Mouse (Mus musculus): ENCODE measurements around the gene Entr1. TPM values are rescaled to one million over a fixed set of nuclear protein-coding genes. Genes with fewer than 3 reads are reported as not detected.
"Not testable (repeated sequence)": the region's sequence is repeated elsewhere in the genome, so short reads cannot be mapped to it uniquely, and the experiment has no call there.

The Entr1 gene
- polyA plus RNA-seq, 1 experiment = 306 TPM

GRCm38 (mm10) chr2:26390954-26391353 lies 1.8 kb upstream of the Entr1 start:
- no peak for DNase-seq (ENCODE audit: extremely low spot score in 1 of 2, low spot score in 1 of 2)

DNA sequence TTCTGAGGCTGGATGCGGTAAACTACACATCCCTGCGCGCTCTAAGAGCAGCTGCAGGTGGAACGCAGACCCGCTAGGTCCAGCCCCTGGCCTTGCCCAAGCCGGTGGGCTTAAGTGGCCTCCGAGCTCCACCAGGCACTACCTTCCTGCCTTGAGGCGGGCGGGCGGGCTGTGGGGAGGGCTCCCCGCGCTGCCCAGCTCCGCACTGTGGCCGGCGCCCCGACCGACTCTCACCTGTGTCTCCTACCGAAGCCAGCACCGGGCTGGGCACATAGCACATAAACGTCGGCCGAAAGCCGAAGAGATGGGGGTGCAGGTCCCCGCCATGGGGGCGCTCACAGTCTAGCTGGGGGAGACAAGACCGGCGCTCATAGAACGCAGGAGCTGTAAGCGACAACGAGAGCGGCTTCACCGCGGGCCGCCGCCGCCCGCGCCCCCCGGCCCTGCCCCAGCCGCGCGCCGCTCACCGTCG lies 398 bp downstream of the Entr1 start:
- no peak for DNase-seq (ENCODE audit: extremely low spot score in 1 of 2, low spot score in 1 of 2)

- DNase-seq (ENCODE audit: extremely low spot score in 1 of 2, low spot score in 1 of 2) = no peak
These were observed 1.4 kb downstream of the Entr1 start for GRCm38 (mm10) chr2:26387713-26388112.

DNA sequence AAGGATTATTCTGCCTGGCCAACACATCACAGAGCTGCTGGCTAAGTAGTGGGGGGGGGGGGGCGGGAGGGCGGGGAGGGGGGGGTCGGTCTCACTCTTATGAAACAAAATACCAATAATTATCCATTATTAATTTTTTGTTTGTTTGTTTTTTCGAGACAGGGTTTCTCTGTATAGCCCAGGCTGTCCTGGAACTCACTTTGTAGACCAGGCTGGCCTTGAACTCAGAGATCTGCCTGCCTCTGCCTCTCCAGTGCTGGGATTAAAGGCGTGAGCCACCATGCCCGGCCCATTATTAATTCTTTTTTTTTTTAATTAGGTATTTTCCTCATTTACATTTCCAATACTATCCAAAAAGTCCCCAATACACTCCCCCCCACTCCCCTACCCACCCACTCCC lies 8.2 kb downstream of the Entr1 start:
- DNase-seq (ENCODE audit: extremely low spot score in 1 of 2, low spot score in 1 of 2) = not testable (repeated sequence)

GRCm38 (mm10) chr2:26380131-26380771 lies 8.9 kb downstream of the Entr1 start, which contains the start of gene Snapc4:
Gene Snapc4 (minus strand): TSS chr2:26380653.
- peak; percentile 69 to 90 for DNase-seq (ENCODE audit: extremely low spot score in 1 of 2, low spot score in 1 of 2)

DNA sequence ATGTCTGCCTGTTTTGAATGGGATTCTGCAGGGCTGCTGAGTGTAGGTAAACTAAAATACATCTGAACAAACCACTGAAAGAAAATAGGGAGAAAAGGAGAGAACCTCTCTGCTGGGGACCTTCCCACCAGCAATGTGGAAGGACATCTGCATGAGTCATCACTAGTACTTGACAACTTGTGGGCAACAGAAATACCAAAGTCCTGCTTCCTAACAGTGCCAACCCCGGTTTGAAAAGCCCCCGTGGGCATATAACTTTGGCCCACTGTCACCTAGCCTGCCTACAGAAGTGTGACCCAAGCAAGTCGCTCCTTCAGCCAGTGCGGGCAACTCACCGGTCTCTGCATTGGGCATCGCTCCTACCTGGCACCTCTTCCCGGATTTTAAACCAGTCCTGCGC lies 16.7 kb downstream of the Entr1 start:
- DNase-seq (ENCODE audit: extremely low spot score in 1 of 2, low spot score in 1 of 2) = no peak

DNA sequence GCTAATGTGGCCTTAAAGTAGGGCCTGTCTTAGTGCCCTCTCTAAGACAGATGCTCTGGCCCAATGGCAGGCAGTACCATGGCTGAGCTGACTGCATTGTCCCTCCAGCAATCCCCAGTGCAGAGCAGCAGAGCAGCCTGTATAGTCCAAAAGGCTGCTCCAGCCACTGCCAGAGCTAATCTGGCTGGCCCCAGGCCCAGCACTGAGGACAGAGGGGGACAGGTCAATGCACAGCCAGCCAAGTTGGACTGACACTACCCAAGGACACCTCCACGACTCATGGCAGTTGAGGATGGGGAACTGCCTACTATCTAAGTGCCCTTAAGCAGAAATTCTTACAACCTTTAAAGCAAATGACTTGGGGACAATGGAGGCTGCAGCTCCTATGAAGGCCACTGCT lies 20.5 kb downstream of the Entr1 start:
- DNase-seq (ENCODE audit: extremely low spot score in 1 of 2, low spot score in 1 of 2) = no peak

DNA sequence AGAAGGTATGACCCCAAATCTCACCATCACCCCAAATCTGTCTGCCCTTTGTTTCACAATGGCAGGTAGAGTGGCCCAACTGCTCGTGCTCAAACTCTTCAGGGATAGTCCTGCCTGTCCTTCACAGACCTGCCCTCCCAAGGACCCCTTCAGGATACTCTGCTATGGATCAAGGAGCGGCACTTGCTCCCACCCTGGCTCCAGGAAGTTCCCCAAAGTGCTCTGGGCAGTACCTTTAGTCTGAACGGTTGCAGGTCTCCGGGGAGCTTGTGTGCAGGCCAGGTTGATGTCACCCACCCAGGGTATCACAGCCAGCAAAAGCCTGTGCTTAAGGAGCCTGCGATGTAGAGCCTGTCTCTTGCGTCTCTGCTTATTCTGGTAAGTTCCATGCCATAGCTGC lies 21.2 kb downstream of the Entr1 start:
- no peak for DNase-seq (ENCODE audit: extremely low spot score in 1 of 2, low spot score in 1 of 2)

- no peak for DNase-seq (ENCODE audit: extremely low spot score in 1 of 2, low spot score in 1 of 2)
These were observed 24.2 kb downstream of the Entr1 start for GRCm38 (mm10) chr2:26364738-26365465.

GRCm38 (mm10) chr2:26363481-26363880 lies 25.6 kb downstream of the Entr1 start:
- no peak for DNase-seq (ENCODE audit: extremely low spot score in 1 of 2, low spot score in 1 of 2)

GRCm38 (mm10) chr2:26362991-26363390 lies 26.1 kb downstream of the Entr1 start:
- DNase-seq (ENCODE audit: extremely low spot score in 1 of 2, low spot score in 1 of 2) = no peak

DNA sequence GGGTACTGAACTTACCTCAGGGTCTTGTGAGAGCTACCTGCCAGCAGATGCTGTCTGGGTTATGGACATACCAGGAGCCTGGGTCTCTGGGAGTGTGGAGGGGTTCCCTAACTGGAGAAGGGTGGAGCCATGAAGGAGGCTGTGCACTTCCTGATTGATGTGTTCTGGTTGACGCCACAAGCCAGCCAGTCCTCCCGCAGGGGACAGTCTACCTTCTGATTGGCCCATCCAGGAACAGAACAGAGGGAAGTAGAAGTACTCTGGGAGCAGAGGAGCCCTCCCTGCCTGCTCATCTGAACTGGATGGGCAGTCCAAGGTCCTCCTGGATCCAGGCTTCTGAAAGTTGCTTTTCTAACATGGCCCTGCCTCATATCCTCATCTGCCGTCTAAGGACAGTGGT lies 28.3 kb downstream of the Entr1 start, which contains the start of gene Card9:
Gene Card9 (minus strand): TSS at position 147 of the 400 bp plus-strand sequence.
- no peak for DNase-seq (ENCODE audit: extremely low spot score in 1 of 2, low spot score in 1 of 2)

DNA sequence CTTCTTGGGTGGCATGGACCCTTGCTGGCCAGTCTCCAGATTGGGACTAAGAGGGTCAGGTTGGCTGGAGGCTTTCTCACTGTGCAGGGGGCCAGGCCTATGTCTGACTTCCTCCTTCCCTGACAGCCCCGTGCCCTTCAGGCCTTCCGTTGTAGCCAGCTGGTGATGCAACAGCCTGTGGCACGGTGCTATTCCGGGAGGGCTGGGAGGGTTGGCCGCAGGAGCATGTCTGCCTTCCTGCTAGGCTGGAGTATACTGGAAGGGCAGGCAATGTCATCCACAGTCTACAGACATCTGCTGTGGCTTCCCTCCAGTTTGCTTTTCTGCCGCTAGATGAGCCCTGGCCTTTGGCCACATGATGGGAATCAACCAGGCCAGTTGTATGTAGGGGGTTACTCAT lies 29.1 kb downstream of the Entr1 start:
- DNase-seq (ENCODE audit: extremely low spot score in 1 of 2, low spot score in 1 of 2) = no peak

GRCm38 (mm10) chr2:26358667-26359320 lies 30.3 kb downstream of the Entr1 start:
- DNase-seq (ENCODE audit: extremely low spot score in 1 of 2, low spot score in 1 of 2) = no peak

- DNase-seq (ENCODE audit: extremely low spot score in 1 of 2, low spot score in 1 of 2) = no peak
These were observed 31.6 kb downstream of the Entr1 start for GRCm38 (mm10) chr2:26357484-26357883.

- no peak for DNase-seq (ENCODE audit: extremely low spot score in 1 of 2, low spot score in 1 of 2)
These were observed 32.4 kb downstream of the Entr1 start for GRCm38 (mm10) chr2:26356678-26357077.

DNA sequence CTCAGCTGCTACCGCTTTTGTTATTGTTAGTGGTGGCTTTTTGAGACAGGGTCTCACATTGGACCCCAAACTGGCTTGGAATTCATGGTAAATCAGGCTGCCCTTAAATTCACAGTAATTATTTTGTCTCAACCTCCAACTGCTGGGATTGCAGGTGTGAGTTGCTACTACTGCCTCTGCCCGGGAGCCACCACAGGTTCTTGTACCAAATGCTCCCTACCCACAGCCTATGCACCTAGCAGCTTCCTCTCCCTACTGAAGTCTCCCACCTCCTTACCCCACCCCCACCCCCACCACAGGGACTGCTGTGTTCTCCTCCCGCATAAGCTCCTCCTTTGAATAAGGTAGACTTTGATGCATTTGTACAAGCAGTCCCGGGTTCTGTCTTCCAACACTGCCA lies 32.9 kb downstream of the Entr1 start:
- DNase-seq (ENCODE audit: extremely low spot score in 1 of 2, low spot score in 1 of 2) = no peak

DNA sequence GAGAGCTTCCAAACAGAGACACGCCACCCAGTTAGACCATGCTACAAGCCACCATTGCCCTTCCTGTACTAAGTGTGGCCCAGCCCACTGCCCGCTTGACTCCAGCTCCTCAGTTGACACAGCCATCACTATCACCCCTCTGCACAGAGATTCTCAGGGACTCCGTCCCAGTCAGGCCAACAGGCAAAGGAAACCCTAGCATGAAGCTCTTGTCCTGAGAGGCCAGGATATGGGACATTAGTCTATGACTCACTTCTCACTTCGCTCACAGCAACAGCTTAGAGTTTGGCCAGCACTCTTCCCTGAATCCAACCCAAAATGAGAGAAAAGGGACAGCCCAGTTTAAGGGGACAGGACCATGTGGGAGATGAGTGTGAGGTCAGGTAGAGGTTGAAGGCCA lies 34.7 kb downstream of the Entr1 start:
- no peak for DNase-seq (ENCODE audit: extremely low spot score in 1 of 2, low spot score in 1 of 2)

GRCm38 (mm10) chr2:26353066-26353980 lies 35.8 kb downstream of the Entr1 start:
- DNase-seq (ENCODE audit: extremely low spot score in 1 of 2, low spot score in 1 of 2) = no peak

GRCm38 (mm10) chr2:26352291-26352910 lies 36.7 kb downstream of the Entr1 start:
- DNase-seq (ENCODE audit: extremely low spot score in 1 of 2, low spot score in 1 of 2) = no peak
